Mouse (Mus musculus): ENCODE results near the gene Cd209a. TPM values are rescaled to one million over a fixed set of nuclear protein-coding genes. Genes with fewer than 3 reads are reported as not detected.

Gene Cd209a
- polyA plus RNA-seq (2017; shearing (Covaris generic)) = 0.42 TPM

DNA sequence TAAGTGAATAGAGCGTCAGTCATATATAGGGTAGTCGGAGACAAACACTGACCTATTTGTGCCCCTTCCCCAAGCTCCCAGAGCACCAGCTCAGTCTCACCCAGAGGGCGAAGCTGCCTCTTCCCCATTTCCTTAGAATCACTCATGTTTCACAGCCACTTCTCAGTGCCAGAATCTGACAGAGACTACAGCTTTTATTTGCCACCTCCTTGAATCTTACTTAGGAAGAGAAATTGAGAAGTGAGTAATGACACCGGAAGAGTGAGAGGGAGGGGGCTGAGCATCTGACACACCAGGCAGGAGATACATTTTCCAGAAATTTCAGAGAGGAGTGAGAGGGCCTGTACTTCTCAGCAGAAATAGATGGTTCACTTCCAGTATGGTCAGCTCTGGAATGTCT is at the start of gene Cd209a:
Gene Cd209a, minus strand, starts transcription at position 224 of the 400 bp plus-strand sequence.

DNA sequence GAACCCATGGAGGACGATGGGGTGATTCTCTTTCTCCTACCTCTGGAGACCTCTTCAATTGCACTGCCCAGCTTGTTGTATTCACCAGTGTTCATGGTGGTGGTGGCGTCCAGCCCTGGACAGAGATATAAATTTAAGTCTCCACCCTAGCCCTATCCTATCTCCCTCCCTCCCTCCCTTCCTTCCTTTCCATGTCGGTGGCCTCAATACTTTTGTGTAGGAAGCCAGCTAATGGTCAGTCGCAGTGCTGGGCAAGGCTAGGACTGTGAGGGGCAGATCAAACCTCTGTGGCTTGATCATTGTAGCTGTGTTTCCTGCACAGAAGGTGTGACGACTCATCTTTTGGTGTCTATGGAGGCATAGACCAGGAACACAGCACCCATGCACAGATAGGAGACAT is 28.2 kb downstream of the Cd209a start, which contains the start of gene Clec4g:
Gene Clec4g, minus strand, starts transcription at position 101 of the 400 bp plus-strand sequence.

DNA sequence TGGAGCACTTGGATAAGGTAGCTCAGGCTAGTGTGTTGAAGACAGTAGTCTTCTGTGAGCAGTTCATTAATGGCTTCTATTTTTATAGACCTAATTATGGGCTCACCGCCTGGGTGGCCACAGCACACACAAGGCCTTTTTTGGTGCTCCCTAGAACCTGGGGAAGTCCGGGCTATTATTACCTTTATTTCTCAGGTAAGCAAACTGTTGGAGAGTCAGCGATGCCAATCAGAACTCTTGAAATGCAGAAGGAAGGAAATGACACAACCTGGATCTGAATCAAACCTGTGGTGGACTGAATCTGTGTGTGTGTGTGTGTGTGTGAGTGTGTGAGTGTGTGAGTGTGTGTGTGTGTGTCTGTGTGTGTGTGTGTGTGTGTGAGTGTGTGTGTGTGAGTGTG is 54.7 kb downstream of the Cd209a start, which contains the start of gene Fcer2a:
Gene Fcer2a, minus strand, starts transcription at position 55 of the 400 bp plus-strand sequence.

Other genes starting within 250 kb of the Cd209a start
- gene Mcoln1, start 248.5 kb downstream of the Cd209a start, polyA plus RNA-seq (2017; shearing (Covaris generic)) = 132 TPM
- 42.3 TPM for gene Pnpla6, start 233.6 kb downstream of the Cd209a start, polyA plus RNA-seq (2017; shearing (Covaris generic))
- gene C330021F23Rik, start 181.0 kb downstream of the Cd209a start, polyA plus RNA-seq (2017; shearing (Covaris generic)) = not detected
- gene Camsap3, start 161.7 kb downstream of the Cd209a start, polyA plus RNA-seq (2017; shearing (Covaris generic)) = 0.29 TPM
- gene Xab2, start 127.7 kb downstream of the Cd209a start, polyA plus RNA-seq (2017; shearing (Covaris generic)) = 113 TPM
- 116 TPM for gene Pet100, start 127.4 kb downstream of the Cd209a start, polyA plus RNA-seq (2017; shearing (Covaris generic))
- gene Pcp2, start 123.4 kb downstream of the Cd209a start, polyA plus RNA-seq (2017; shearing (Covaris generic)) = not detected
- 228 TPM for gene Stxbp2, start 118.0 kb downstream of the Cd209a start, polyA plus RNA-seq (2017; shearing (Covaris generic))
- not detected for gene Retn, start 93.2 kb downstream of the Cd209a start, polyA plus RNA-seq (2017; shearing (Covaris generic))
- 0.28 TPM for gene Mcemp1, start 83.2 kb downstream of the Cd209a start, polyA plus RNA-seq (2017; shearing (Covaris generic))
- not detected for gene Fcor, start 76.6 kb downstream of the Cd209a start, polyA plus RNA-seq (2017; shearing (Covaris generic))
- gene Trappc5, start 72.7 kb downstream of the Cd209a start, polyA plus RNA-seq (2017; shearing (Covaris generic)) = 34.8 TPM
- 1.1 TPM for gene Fcer2a, start 54.8 kb downstream of the Cd209a start, polyA plus RNA-seq (2017; shearing (Covaris generic))
- gene Clec4g, start 28.3 kb downstream of the Cd209a start, polyA plus RNA-seq (2017; shearing (Covaris generic)) = not detected
- gene Cd209e, start 105.3 kb upstream of the Cd209a start, polyA plus RNA-seq (2017; shearing (Covaris generic)) = 0.10 TPM
- not detected for gene Cd209d, start 129.6 kb upstream of the Cd209a start, polyA plus RNA-seq (2017; shearing (Covaris generic))
- 2.4 TPM for gene Cd209b, start 177.9 kb upstream of the Cd209a start, polyA plus RNA-seq (2017; shearing (Covaris generic))
- 0.44 TPM for gene Cd209c, start 205.8 kb upstream of the Cd209a start, polyA plus RNA-seq (2017; shearing (Covaris generic))

All from CD4-positive, CD25-positive, alpha-beta regulatory T cell (primary cell).